Mouse (Mus musculus) layer of hippocampus, adult 11-12 months (tissue): ENCODE measurements around the gene Nat8l.
A peak's percentile ranks its signal among the peaks of the same experiment; 100 is the strongest.
"Not testable (repeated sequence)": the region's sequence is repeated elsewhere in the genome, so short reads cannot be mapped to it uniquely, and the experiment has no call there.

Experiments used
- DNase-seq: peaks from one replicate; pipeline ENCODE4 v3.0.0; 2022; ENCODE audit warnings: low spot score

Gene Nat8l

GRCm38 (mm10) chr5:33995843-33996693, at the start of gene Nat8l:
Gene Nat8l (plus strand): TSS chr5:33995984.
- peak; percentile 88 for DNase-seq

GRCm38 (mm10) chr5:33947035-33947434, 48.7 kb upstream of the Nat8l start:
- DNase-seq, result not testable (repeated sequence)

DNA sequence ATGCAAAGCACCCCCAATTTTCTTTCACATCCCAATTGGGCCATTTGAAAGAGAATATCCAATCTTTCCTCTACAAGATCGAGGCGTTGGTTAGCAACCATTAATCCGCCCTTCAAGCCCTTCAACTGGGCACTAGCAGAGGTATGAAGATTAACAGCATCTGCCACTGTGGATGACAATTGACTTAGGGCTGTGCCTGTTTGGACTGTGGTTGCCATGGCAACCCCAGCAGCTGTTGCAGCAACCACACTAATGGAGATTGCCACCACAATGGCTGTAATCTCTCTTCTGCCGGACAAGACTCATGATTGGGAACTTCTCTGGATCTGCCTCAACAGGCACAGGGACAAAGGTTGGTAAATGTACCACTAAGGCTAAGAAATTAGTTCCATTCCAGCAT, 47.5 kb upstream of the Nat8l start:
- DNase-seq, result no peak

DNA sequence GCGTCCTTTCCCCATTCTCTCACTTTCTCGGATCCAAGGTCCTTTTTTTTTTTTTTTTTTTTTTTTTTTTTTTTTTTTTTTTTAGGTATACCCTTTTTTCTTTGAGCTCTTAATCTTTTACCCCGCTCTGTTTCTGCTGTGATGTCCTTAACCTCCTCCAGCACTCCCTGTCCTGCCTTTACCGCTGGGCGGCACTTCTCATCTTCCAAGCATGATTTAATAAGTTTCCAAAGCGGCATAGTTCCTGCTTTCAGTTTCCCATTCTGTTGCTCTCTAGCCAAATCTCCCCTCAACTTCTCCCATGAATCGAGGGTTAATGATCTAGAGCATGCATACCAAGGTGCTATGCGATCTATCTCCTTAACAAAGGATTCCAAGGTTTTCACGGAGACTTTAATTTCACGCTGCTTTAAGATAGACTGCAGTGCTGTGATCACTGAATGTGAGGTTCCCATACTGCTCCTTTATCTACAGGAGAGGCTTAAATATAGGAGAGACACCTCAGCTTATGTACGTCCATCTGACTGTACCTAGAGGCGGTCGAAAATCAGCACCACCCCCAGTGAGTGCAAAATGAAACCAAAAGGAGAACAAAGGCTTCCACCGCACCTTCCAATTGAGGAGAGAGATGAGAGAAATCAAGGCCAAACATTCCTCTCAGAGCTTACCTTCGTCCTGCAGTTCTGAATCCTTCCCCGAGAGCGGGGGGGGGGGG, 42.2 kb upstream of the Nat8l start:
- no peak for DNase-seq

- peak; percentile 82 for DNase-seq
Observed at GRCm38 (mm10) chr5:33954354-33954753, 41.4 kb upstream of the Nat8l start.

DNA sequence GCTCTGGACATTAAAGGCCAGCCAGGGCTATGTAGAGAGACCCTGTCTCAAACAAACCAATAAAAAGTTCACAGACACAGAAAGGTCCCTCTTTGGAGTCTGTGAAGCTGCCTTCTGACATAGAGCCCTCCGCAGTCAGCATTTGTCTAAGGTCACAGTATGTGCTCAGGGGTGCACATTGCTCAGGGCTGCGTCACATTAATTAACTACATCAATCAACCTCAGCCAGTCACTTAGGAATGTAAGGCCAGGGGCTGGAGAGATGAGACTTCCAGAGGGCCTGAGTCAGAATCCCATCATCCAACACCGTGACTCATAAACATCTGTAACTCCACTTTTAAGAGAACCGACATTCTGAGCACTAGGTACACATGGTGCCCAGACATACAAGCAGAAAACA, 39.9 kb upstream of the Nat8l start:
- no peak for DNase-seq

- DNase-seq, result no peak
Observed at GRCm38 (mm10) chr5:33959382-33959781, 36.4 kb upstream of the Nat8l start.

DNA sequence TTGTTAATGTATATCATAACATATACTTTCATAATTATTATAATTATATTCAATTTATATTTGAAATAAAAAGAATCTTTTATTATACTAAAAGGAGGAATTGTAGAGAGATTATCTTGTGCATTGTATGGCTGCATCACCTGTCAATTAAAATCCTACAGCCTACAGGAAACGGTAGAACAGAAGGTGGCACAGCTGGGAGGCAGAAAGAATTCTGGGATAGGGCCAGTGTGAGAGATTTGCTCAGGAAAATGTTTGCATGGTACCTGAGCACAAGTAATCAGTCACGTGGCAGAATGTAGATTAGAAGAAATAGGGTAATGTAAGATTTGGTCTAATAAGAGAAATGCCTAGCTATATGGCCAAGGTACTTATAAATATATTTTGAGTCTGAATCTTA, 21.0 kb upstream of the Nat8l start:
- DNase-seq, result no peak

GRCm38 (mm10) chr5:33976267-33976666, 19.5 kb upstream of the Nat8l start:
- DNase-seq, result no peak

- DNase-seq, result no peak
Observed at GRCm38 (mm10) chr5:33982731-33983259, 13.0 kb upstream of the Nat8l start.

- DNase-seq, result peak; percentile 88
Observed at GRCm38 (mm10) chr5:33983309-33984121, 12.3 kb upstream of the Nat8l start, which contains the start of gene Gm1673. Gene Gm1673 (plus strand): TSS chr5:33983433.

DNA sequence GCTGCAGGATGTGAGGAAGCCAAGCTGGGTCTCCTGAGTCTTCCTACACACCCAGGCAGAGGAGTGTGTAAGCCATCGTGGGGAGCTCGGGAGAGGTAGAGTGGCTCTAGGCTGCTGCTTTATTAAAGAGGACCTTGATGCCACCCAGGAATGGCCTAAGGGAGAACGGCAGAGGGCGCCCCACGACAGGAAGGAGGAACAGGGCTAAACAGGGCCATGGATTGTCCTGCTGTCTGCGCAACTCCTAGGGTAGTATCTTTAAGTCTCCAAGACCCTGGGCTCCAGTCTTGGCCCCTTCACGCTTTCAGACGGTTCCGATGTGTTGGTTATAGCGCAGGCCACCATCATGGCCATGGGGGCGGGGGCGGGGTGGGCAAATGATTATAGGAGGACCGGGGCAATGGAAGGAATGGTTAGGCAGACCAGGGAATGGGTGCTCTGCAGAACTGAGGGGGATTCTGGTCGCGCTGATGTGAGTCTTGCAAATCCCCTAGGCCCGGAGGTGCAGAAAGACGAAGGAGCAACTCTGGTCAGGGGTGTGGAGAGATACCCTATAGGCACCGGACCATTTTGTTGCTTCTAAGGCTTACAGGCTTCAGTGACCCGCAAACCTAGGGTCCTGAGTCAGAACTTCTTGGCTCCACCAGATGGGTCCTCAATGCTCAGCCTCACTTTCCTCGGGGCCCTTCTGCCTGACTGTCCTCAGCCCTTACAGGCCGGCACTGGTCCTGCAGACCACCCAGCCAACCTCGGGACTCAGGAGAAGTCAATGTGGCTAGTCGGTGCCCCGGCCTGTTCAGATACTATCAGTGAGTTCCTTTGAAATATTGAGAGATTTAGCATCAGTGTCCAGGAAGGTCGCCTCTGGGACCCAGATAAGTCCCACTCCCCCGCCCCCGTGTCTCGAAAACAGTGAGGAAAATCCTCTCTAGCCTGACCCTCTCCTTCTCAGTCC, 836 bp upstream of the Nat8l start:
- DNase-seq, result peak; percentile 71

DNA sequence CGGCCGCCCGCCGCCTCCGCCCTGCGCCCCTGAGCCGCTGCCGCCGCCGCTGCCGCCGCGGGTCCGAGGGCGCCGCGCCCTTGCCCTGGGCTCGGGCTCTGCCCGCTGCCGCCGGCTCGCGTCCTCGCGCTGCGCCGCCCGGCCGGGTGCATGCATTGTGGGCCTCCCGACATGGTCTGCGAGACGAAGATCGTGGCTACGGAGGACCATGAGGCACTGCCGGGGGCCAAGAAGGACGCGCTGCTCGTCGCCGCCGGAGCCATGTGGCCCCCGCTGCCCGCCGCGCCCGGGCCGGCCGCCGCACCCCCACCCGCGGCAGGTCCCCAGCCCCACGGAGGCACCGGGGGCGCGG, 886 bp downstream of the Nat8l start:
- DNase-seq, result no peak

GRCm38 (mm10) chr5:33997051-33997741, 1.4 kb downstream of the Nat8l start:
- DNase-seq, result peak; percentile 69

- DNase-seq, result no peak
Observed at GRCm38 (mm10) chr5:33997829-33998504, 2.2 kb downstream of the Nat8l start.

DNA sequence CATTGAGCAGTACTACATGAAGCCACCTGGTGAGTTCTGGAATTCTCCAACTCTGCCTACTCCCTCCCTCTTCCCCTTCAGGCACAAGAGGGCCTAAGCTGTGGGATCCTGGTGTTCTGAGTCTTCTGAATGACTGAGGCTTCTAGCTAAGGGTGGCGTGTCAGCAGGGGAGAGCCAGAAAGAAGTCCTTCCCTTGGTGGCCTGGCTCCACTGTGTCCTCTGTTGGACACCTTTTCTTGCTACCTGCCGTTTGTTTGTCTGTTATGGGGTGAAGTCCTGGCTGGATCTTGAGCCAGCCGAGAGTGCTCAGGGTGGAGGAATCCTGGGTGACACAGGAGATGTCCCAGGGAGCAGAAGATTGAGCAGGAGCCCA, 2.7 kb downstream of the Nat8l start:
- DNase-seq, result no peak

GRCm38 (mm10) chr5:33999466-34000090, 3.8 kb downstream of the Nat8l start:
- DNase-seq, result no peak

DNA sequence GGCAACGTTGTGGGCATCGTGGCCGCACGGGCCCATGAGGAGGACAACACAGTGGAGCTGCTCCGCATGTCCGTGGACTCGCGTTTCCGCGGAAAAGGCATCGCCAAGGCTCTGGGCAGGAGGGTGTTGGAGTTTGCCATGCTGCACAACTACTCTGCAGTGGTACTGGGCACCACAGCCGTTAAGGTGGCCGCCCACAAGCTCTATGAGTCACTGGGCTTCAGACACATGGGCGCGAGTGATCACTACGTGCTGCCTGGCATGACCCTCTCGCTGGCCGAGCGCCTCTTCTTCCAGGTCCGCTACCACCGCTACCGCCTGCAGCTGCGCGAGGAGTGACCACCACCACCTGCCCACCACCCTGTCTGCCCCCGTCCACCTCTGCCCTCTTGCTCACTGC, 5.0 kb downstream of the Nat8l start:
- no peak for DNase-seq

DNA sequence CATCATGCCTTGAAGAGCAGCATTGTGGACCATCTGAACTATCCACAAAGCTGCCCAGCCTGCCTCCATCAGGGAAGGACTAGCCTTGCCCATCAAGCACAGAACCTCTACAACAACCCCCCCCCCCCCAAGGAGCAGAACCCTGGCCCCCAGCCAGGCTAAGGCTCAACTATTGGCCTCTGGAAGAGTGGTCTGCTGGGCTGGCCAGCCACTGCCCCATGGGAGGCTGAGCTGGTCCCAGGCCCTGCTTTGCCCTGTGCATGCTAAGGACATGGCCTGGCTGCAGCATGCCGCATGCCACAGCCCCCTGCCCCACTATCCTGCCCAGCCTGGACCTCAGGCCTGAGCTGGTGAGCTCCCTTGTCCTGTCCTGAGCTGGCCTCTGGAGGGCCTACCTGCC, 5.6 kb downstream of the Nat8l start:
- DNase-seq, result no peak

DNA sequence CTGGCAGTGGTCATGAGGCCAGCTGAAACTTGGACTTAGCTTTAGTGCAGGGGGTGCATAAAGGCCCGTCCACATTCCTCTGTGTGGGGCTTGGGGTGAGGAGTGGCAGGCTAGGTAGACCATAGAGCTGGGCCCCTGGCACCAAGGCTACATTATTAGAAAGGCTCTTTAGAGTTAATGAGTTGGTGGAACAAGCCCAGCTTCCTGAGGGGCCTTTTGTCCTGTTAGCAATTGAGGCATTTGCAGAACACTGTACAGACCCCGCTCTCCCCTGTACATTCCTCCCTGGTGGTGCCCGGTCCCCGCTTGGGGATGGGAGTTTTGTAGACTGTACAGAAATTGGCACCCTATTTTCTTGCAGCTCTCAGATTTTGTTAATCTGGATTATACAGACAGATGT, 6.9 kb downstream of the Nat8l start:
- no peak for DNase-seq
